Mouse (Mus musculus): ENCODE measurements around the gene Tbl2.

The Tbl2 gene

DNA sequence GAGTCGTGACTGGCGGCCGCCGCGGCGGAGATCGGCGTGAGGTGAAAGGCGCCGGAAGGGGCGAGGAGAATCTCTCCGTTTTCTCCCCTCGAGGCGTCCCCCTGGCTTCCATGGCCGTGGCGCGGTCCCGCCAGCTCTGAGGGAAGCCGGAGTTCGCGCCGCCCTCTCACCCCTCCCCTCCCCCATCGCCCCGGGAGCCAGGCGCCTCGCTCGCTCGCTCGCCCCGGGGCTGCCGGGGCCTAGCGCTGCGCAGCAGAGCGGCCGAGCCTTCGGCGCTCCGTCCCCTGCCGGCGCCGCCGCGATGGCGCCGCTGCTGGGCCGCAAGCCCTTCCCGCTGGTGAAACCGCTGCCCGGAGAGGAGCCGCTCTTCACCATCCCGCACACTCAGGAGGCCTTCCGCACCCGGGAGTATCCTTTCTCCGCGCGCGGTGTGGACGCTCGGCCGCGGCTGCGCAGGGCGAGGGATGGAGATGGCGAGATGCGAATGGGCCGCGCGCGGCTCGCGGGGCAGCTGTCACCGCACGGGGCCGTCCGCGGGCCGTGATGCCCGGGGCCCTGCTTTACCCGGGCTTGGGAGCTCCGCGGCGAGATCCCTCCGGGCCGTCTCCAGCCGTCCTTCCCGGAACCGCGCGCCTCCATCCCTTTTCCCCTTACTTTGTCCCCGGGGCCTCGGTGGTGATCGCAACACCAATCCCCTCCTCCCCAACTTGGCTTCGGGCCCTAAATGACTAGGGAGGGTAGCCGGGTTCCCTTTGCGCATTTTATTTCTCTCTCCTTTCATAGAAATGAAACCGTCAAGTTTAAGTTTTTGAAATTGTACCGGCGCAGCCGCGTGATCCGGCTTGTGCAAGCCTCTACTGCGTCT, 38.1 kb downstream of the Tbl2 start:
- peak; percentile 63 for DNase-seq

DNA sequence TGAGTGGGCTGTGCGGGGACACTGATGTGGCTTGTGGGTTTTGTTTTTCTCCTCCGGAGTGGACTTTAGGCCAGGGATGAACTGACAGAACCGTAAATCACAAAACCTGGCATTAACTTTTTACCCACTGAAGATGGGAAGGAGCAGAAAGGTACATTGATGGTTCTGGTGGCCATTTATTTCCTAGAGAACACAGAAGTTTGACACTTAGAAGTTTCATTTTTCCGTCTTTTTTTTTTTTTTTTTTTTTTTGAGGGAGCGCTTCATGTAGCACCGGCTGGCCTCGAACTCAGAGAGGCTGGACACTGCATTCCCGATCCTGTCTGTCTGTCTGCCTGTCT, 38.7 kb downstream of the Tbl2 start:
- no peak for DNase-seq

DNA sequence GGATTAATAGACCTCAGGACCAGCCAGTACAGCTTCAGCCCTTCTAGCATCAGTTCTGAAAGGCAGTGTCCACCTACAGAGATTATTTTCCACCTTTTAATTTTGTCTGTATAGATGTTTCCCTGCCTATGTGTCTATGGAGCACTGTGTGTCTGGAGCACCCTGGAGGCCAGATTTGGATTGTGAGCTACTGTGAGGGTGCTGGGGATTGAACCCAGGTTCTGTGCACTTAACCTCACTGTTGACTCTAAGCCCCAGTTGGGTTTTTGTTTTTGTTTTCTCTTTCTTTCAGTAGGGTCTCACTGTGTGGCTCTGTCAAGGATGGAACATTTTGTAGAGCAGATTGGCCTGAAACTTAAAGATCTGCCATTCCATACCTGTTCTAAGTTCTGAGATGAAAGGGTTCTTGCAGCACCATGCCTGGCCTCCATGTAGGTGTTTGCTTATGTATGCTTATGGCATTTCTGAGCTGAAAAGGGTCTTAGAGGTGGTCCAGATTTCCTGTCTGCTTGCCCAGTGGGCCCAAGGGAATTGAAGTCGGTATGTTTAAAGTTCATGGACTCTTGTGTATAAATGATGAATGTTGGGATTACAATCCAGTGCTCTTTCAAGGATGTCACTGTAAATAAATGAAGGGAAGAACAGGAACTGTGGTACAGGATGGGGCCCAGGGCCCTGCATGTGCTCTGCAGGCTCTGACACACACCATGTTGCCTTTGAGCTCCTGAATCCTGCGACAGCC, 40.0 kb downstream of the Tbl2 start:
- DNase-seq, result no peak

DNA sequence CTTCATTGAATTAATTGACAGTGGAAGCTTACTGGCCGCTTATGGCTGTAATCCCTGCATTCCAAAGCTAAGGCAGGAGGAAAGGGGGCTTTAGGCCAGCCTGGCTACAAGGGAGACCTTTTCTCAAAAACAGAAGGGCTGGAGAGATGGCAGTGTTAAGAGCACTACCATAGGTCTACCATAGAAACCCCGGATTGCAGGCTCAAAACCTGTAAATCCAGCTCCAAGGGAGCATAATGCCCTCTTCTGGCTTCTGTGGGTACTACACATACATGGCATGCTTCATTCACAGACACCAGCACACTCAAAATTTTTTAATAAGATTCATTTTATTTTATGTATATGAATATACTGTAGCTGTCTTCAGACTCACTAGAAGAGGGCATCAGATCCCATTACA, 42.2 kb downstream of the Tbl2 start:
- DNase-seq, result no peak

DNA sequence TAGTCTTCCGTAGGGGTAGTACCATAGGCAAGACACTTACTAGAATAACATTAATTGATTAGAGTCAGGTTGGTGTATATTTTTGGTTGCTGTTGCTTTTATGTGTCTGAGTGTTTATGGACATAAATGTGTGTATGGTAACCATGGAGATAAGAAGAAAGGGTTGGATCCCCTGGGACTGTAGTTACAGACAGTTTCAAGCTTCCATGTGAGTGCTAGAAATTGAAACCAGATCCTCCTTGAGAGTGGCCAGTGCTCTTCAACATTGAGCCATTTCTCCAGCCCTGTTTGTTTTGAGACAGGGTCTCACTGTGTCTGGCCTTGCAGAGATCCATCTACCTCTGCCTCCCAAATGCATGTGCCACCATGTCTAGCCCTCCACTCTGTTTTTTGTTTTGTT, 43.0 kb downstream of the Tbl2 start:
- DNase-seq, result no peak

DNA sequence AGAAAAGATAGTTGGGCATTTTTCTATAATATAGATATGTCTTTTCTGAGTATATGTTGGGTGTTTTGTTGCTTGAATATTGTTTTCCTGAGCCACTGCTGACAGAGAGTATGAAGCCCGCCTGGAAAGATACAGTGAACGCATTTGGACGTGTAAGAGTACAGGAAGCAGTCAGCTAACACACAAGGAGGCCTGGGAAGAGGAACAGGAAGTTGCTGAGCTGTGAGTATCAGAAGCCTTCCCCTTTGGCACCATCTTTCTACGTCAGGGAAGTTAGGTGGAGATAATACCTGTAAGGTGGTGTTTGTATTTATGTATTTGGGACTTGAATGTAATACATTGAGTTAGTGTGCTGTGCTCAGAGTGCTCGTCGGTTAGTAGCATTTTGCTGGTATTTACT, 46.9 kb downstream of the Tbl2 start:
- DNase-seq, result no peak

DNA sequence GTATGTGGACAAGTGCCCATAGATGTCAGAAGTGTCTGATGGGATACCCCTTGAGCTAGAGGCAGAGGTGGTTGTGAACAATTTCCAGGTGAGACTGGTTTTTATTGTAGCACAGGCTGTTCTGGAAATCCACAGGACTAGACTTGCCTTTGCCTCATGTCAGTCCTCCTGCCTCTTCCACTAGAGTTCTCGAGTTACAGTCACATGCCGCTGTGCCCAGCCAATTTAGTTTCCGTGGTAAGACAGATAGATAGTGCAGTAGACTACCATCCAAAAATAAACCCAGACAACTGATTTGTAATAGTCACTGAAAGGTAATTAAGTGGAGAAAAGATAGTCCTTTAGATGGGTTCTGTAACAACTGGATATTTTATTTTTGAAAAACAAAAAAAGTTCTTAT, 53.3 kb downstream of the Tbl2 start:
- no peak for DNase-seq

DNA sequence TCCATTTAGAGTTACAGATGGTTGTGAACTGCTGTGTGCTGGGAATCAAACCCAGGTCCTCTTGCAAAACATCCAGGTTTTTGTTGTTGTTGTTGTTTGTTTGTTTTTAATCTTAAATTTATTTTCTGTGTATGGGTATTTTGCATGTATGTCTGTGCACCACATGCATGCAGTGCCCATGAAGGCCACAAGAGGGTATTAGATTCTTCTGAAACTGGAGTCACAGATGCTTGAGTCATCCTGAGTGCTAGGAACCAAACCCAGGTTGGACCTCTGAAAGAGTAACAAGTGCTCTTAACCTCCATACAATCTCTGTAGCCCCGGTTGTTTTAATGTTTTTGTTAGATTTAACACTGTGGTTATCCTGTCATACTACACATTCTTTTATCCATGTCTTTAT, 58.7 kb downstream of the Tbl2 start:
- DNase-seq, result no peak
